Mouse (Mus musculus) hindbrain, embryonic 15.5 days (tissue): ENCODE results near the gene Acvr1b. TPM values are rescaled to one million over a fixed set of nuclear protein-coding genes. Genes with fewer than 3 reads are reported as not detected.
A peak's percentile ranks its signal among the peaks of the same experiment; 100 is the strongest.

ENCODE experiments used
- ATAC-seq: fragments of 200-750 bp; cut with Nextera tagmentation; 2 replicates; pipeline ENCODE4 v1.8.0; 2017; ENCODE audit warnings: low read depth, moderate number of reproducible peaks, moderate TSS enrichment; ENCODE audit not compliant: low FRiP score
- H3K27ac ChIP-seq: fragments of 300-500 bp; sonication (generic); replicated peaks from 2 replicates; pipeline ENCODE4 v1.5.1; 2015; ENCODE audit warnings: mild to moderate bottlenecking, inconsistent platforms
- H3K27me3 ChIP-seq: fragments of 300-500 bp; sonication (generic); 2 replicates; pipeline ENCODE4 v1.6.1; 2015; ENCODE audit warnings: control low read depth, inconsistent platforms
- H3K36me3 ChIP-seq: fragments of 300-500 bp; sonication (generic); 2 replicates; pipeline ENCODE4 v1.6.1; 2015; ENCODE audit warnings: control low read depth, inconsistent platforms
- H3K4me1 ChIP-seq: fragments of 300-500 bp; sonication (generic); replicated peaks from 2 replicates; pipeline ENCODE4 v1.6.1; 2015; ENCODE audit warnings: control low read depth, inconsistent platforms
- H3K4me2 ChIP-seq: fragments of 300-500 bp; sonication (generic); 2 replicates; pipeline ENCODE4 v1.6.1; 2015; ENCODE audit warnings: moderate library complexity, mild to moderate bottlenecking, inconsistent platforms
- H3K4me3 ChIP-seq: fragments of 300-500 bp; sonication (generic); 2 replicates; pipeline ENCODE4 v1.5.1; 2015; ENCODE audit warnings: mild to moderate bottlenecking, inconsistent platforms
- H3K9ac ChIP-seq: fragments of 300-500 bp; sonication (generic); 2 replicates; pipeline ENCODE4 v1.6.1; 2015; ENCODE audit warnings: inconsistent platforms
- H3K9me3 ChIP-seq: fragments of 300-500 bp; sonication (generic); 2 replicates; pipeline ENCODE4 v1.6.1; 2016; ENCODE audit warnings: control low read depth, inconsistent platforms
- WGBS: fragments of 180-500 bp; shearing (Covaris S2); methylation state at CpG from one replicate; pipeline ENCODE4 v1.1.7; 2015; 5-methylcytosine and 5-hydroxymethylcytosine counted together
- polyA plus RNA-seq: library from polyadenylated mRNA; unstranded; fragments of >200 nt; fragmentation: Nextera tagmentation; extraction: Ambion mirVana; gene quantifications from 2 replicates; pipeline ENCODE4 v1.2.1, GENCODE M21; 2015

Gene Acvr1b
- 21.7 and 24.1 TPM in 2 replicates for polyA plus RNA-seq

GRCm38 (mm10) chr15:101173421-101174211 lies at the start of gene Acvr1b:
TSS of gene Acvr1b (plus strand) at chr15:101174067.
- ATAC-seq, result peak; percentile 93
- Histone ChIP-seq H3K27ac (peak within 1 kb of the TSS; percentile 92), H3K9ac (peak within 1 kb of the TSS; percentile 82), H3K9me3 (no peaks in the 10 kb centered on the region), H3K4me2 (peak within 1 kb of the TSS; percentile 87), H3K27me3 (no peaks in the 10 kb centered on the region), H3K36me3 (no peaks in the 10 kb centered on the region), H3K4me3 (peak within 1 kb of the TSS; percentile 66), H3K4me1 (peaks cover 44% of the 10 kb centered on the region)
- under 1% methylated on average over 33 of the region's 87 CpGs for WGBS

GRCm38 (mm10) chr15:101125561-101125960 lies 48.3 kb upstream of the Acvr1b start:
- no peak overlapping the region for H3K4me2 ChIP-seq
- H3K27ac ChIP-seq, result no peak overlapping the region
- H3K9me3 ChIP-seq, result no peaks in the 10 kb centered on the region
- 91% methylated on average over 6 of the region's 6 CpGs for WGBS
- ATAC-seq, result no peak
- no peak overlapping the region for H3K9ac ChIP-seq
- H3K4me3 ChIP-seq, result no peak overlapping the region
- peaks cover 28% of the 10 kb centered on the region for H3K27me3 ChIP-seq
- no peaks in the 10 kb centered on the region for H3K36me3 ChIP-seq
- H3K4me1 ChIP-seq, result peaks cover 9% of the 10 kb centered on the region; the same call in 1 of the 2 replicates

GRCm38 (mm10) chr15:101126876-101127544 lies 46.9 kb upstream of the Acvr1b start:
- H3K36me3 ChIP-seq, result no peaks in the 10 kb centered on the region
- H3K9me3 ChIP-seq, result no peaks in the 10 kb centered on the region
- H3K27me3 ChIP-seq, result peaks cover 37% of the 10 kb centered on the region
- H3K9ac ChIP-seq, result no peak overlapping the region
- WGBS, result 80% methylated on average over 12 of the region's 12 CpGs
- no peak overlapping the region for H3K4me2 ChIP-seq
- H3K4me1 ChIP-seq, result peaks cover 9% of the 10 kb centered on the region; the same call in 1 of the 2 replicates
- no peak overlapping the region for H3K4me3 ChIP-seq
- no peak overlapping the region for H3K27ac ChIP-seq
- no peak for ATAC-seq

- ATAC-seq, result no peak
- no peak within 1 kb of the TSS for H3K27ac ChIP-seq
- peak within 1 kb of the TSS; percentile 50 for H3K4me2 ChIP-seq
- peaks cover 9% of the 10 kb centered on the region; the same call in 1 of the 2 replicates for H3K4me1 ChIP-seq
- WGBS, result 4% methylated on average over 46 of the region's 46 CpGs
- peaks cover 37% of the 10 kb centered on the region for H3K27me3 ChIP-seq
- no peaks in the 10 kb centered on the region for H3K36me3 ChIP-seq
- peak within 1 kb of the TSS; percentile 32 for H3K4me3 ChIP-seq
- H3K9me3 ChIP-seq, result no peaks in the 10 kb centered on the region
- H3K9ac ChIP-seq, result no peak within 1 kb of the TSS
These were observed 45.4 kb upstream of the Acvr1b start, which contains the start of gene Acvrl1 for GRCm38 (mm10) chr15:101128181-101129089. TSS of gene Acvrl1 (plus strand) at chr15:101128522.

- WGBS, result 37% methylated on average over 5 of the region's 5 CpGs
- Histone ChIP-seq H3K36me3 (no peaks in the 10 kb centered on the region), H3K27me3 (peaks cover 37% of the 10 kb centered on the region), H3K27ac (no peak overlapping the region), H3K9me3 (no peaks in the 10 kb centered on the region), H3K4me2 (peak overlapping the region; percentile 50), H3K4me1 (peaks cover 9% of the 10 kb centered on the region; the same call in 1 of the 2 replicates), H3K9ac (no peak overlapping the region), H3K4me3 (peak overlapping the region; percentile 32; the same call in 1 of the 2 replicates)
- ATAC-seq, result no peak
These were observed 44.5 kb upstream of the Acvr1b start for GRCm38 (mm10) chr15:101129412-101129811.

GRCm38 (mm10) chr15:101131498-101131897 lies 42.4 kb upstream of the Acvr1b start:
- peaks cover 37% of the 10 kb centered on the region for H3K27me3 ChIP-seq
- H3K27ac ChIP-seq, result no peak overlapping the region
- WGBS, result 39% methylated on average over 11 of the region's 11 CpGs
- 0 out of 2 replicates have a peak overlapping the region, but pooled peaks have one; percentile 2 for H3K4me2 ChIP-seq
- H3K36me3 ChIP-seq, result no peaks in the 10 kb centered on the region
- no peak overlapping the region for H3K4me3 ChIP-seq
- ATAC-seq, result no peak
- H3K9ac ChIP-seq, result no peak overlapping the region
- H3K4me1 ChIP-seq, result peaks cover 9% of the 10 kb centered on the region; the same call in 1 of the 2 replicates
- H3K9me3 ChIP-seq, result no peaks in the 10 kb centered on the region

- Histone ChIP-seq H3K27ac (no peak overlapping the region), H3K4me2 (0 out of 2 replicates have a peak overlapping the region, but pooled peaks have one; percentile 2), H3K36me3 (no peaks in the 10 kb centered on the region), H3K4me1 (peaks cover 9% of the 10 kb centered on the region; the same call in 1 of the 2 replicates), H3K27me3 (peaks cover 37% of the 10 kb centered on the region), H3K4me3 (no peak overlapping the region), H3K9me3 (no peaks in the 10 kb centered on the region), H3K9ac (no peak overlapping the region)
- 36% methylated on average over 6 of the region's 6 CpGs for WGBS
- ATAC-seq, result no peak
These were observed 41.8 kb upstream of the Acvr1b start for GRCm38 (mm10) chr15:101132041-101132440.

- Histone ChIP-seq H3K36me3 (no peaks in the 10 kb centered on the region), H3K27ac (0 out of 2 replicates have a peak overlapping the region, but pooled peaks have one; percentile 22), H3K4me2 (no peak overlapping the region), H3K4me1 (peaks cover 9% of the 10 kb centered on the region; the same call in 1 of the 2 replicates), H3K9me3 (no peaks in the 10 kb centered on the region), H3K27me3 (peaks cover 33% of the 10 kb centered on the region), H3K4me3 (no peak overlapping the region), H3K9ac (no peak overlapping the region)
- 84% methylated on average over 6 of the region's 6 CpGs for WGBS
- ATAC-seq, result no peak
These were observed 41.1 kb upstream of the Acvr1b start for GRCm38 (mm10) chr15:101132761-101133160.

- ATAC-seq, result peak; percentile 38; the same call in 1 of the 2 replicates
- Histone ChIP-seq H3K36me3 (no peaks in the 10 kb centered on the region), H3K9me3 (no peaks in the 10 kb centered on the region), H3K4me3 (no peak overlapping the region), H3K27ac (peak overlapping the region; percentile 32; the same call in 1 of the 2 replicates), H3K9ac (no peak overlapping the region), H3K27me3 (peaks cover 21% of the 10 kb centered on the region), H3K4me2 (peak overlapping the region; percentile 35; the same call in 1 of the 2 replicates), H3K4me1 (peaks cover under 1% of the 10 kb centered on the region)
- WGBS, result 22% methylated on average over 15 of the region's 15 CpGs
These were observed 39.7 kb upstream of the Acvr1b start for GRCm38 (mm10) chr15:101133993-101134704.

GRCm38 (mm10) chr15:101135405-101135804 lies 38.5 kb upstream of the Acvr1b start:
- no peak overlapping the region for H3K4me3 ChIP-seq
- H3K27me3 ChIP-seq, result peaks cover 9% of the 10 kb centered on the region; the same call in 1 of the 2 replicates
- WGBS, result 71% methylated on average over 8 of the region's 8 CpGs
- H3K4me1 ChIP-seq, result peaks cover 13% of the 10 kb centered on the region
- no peak for ATAC-seq
- no peak overlapping the region for H3K9ac ChIP-seq
- no peak overlapping the region for H3K27ac ChIP-seq
- peak overlapping the region; percentile 35 for H3K4me2 ChIP-seq
- H3K9me3 ChIP-seq, result no peaks in the 10 kb centered on the region
- H3K36me3 ChIP-seq, result no peaks in the 10 kb centered on the region

- Histone ChIP-seq H3K9ac (no peak overlapping the region), H3K4me1 (peaks cover 18% of the 10 kb centered on the region)
These were observed 36.4 kb upstream of the Acvr1b start for GRCm38 (mm10) chr15:101137455-101137854.

More at GRCm38 (mm10) chr15:101137455-101137854, 36.4 kb upstream of the Acvr1b start:
- H3K4me3 ChIP-seq, result no peak overlapping the region
- no peaks in the 10 kb centered on the region for H3K27me3 ChIP-seq
- no peaks in the 10 kb centered on the region for H3K36me3 ChIP-seq
- no peak for ATAC-seq
- H3K27ac ChIP-seq, result no peak overlapping the region
- 82% methylated on average over 11 of the region's 11 CpGs for WGBS
- no peaks in the 10 kb centered on the region for H3K9me3 ChIP-seq
- no peak overlapping the region for H3K4me2 ChIP-seq
